Mouse (Mus musculus): ENCODE measurements at regions not wholly inside any gene's neighbourhood (a gene's known extent, or its start where the extent isn't known, plus 50 kb on each side); places are given as distances from the start of the nearest gene placed in this dataset.
A peak's percentile ranks its signal among the peaks of the same experiment; 100 is the strongest.

GRCm38 (mm10) chr6:98872334-98872733 lies 529.8 kb upstream of the Gm765 start:
- DNase-seq = no peak

GRCm38 (mm10) chr6:98869772-98870171 lies 527.2 kb upstream of the Gm765 start:
- DNase-seq = no peak

- no peak for DNase-seq
Observed at GRCm38 (mm10) chr6:98864306-98864705, 521.8 kb upstream of the Gm765 start.

GRCm38 (mm10) chr6:98855958-98856357 lies 513.4 kb upstream of the Gm765 start:
- DNase-seq = no peak

GRCm38 (mm10) chr6:98850906-98851305 lies 508.4 kb upstream of the Gm765 start:
- DNase-seq = no peak

GRCm38 (mm10) chr6:98848835-98849234 lies 506.3 kb upstream of the Gm765 start:
- no peak for DNase-seq

- DNase-seq = no peak
Observed at GRCm38 (mm10) chr6:98846001-98846695, 503.6 kb upstream of the Gm765 start.

- peak; percentile 9 for DNase-seq
Observed at GRCm38 (mm10) chr6:98843598-98843997, 501.0 kb upstream of the Gm765 start.

- no peak for DNase-seq
Observed at GRCm38 (mm10) chr6:98842924-98843323, 500.4 kb upstream of the Gm765 start.

- DNase-seq = no peak
Observed at GRCm38 (mm10) chr6:98833922-98834321, 491.4 kb upstream of the Gm765 start.

GRCm38 (mm10) chr6:98830191-98830590 lies 487.6 kb upstream of the Gm765 start:
- no peak for DNase-seq

GRCm38 (mm10) chr6:98808046-98808445 lies 465.5 kb upstream of the Gm765 start:
- no peak for DNase-seq

GRCm38 (mm10) chr6:98803384-98803949 lies 460.9 kb upstream of the Gm765 start:
- no peak for DNase-seq

- DNase-seq = no peak
Observed at GRCm38 (mm10) chr6:98801061-98801460, 458.5 kb upstream of the Gm765 start.

- no peak for DNase-seq
Observed at GRCm38 (mm10) chr6:98800040-98800439, 457.5 kb upstream of the Gm765 start.

GRCm38 (mm10) chr6:98797778-98798177 lies 455.2 kb upstream of the Gm765 start:
- no peak for DNase-seq

- DNase-seq = peak; percentile 12
Observed at GRCm38 (mm10) chr6:98797373-98797772, 454.8 kb upstream of the Gm765 start.

GRCm38 (mm10) chr6:98796666-98797065 lies 454.1 kb upstream of the Gm765 start:
- DNase-seq = no peak

- DNase-seq = no peak
Observed at GRCm38 (mm10) chr6:98787422-98787821, 444.9 kb upstream of the Gm765 start.

GRCm38 (mm10) chr6:98782074-98782473 lies 439.5 kb upstream of the Gm765 start:
- no peak for DNase-seq

- DNase-seq = no peak
Observed at GRCm38 (mm10) chr6:98775780-98776179, 433.2 kb upstream of the Gm765 start.

- DNase-seq = no peak
Observed at GRCm38 (mm10) chr6:98769999-98770398, 427.4 kb upstream of the Gm765 start.

- no peak for DNase-seq
Observed at GRCm38 (mm10) chr6:98769322-98769721, 426.8 kb upstream of the Gm765 start.

GRCm38 (mm10) chr6:98767858-98768336 lies 425.3 kb upstream of the Gm765 start:
- no peak for DNase-seq

All from adrenal gland, postnatal 10 days (tissue).